Mouse (Mus musculus) forebrain, embryonic 11.5 days (tissue): ENCODE measurements at regions not wholly inside any gene's neighbourhood (a gene's known extent, or its start where the extent isn't known, plus 50 kb on each side); places are given as distances from the start of the nearest gene placed in this dataset.

Source experiments
- ATAC-seq: fragments of 200-750 bp; cut with Nextera tagmentation; replicated peaks from 2 replicates; pipeline ENCODE4 v1.8.0; 2017; ENCODE audit warnings: moderate TSS enrichment; ENCODE audit not compliant: low FRiP score
- DNase-seq: peaks from one replicate; pipeline ENCODE4 v3.0.0-alpha.2; 2017; ENCODE audit warnings: low spot score
- H3K27ac ChIP-seq: fragments of 300-500 bp; sonication (generic); 2 replicates; pipeline ENCODE4 v1.5.1; 2014; ENCODE audit warnings: low read depth, low read length
- H3K27me3 ChIP-seq: fragments of 300-500 bp; sonication (generic); 2 replicates; pipeline ENCODE4 v1.6.1; 2014; ENCODE audit warnings: mild to moderate bottlenecking, low read length, mixed read lengths; ENCODE audit not compliant: control insufficient read depth, insufficient read depth
- H3K36me3 ChIP-seq: fragments of 300-500 bp; sonication (generic); 2 replicates; pipeline ENCODE4 v1.6.1; 2014; ENCODE audit warnings: mild to moderate bottlenecking, low read length, moderate library complexity, mixed read lengths; ENCODE audit not compliant: control insufficient read depth, insufficient read depth
- H3K4me1 ChIP-seq: fragments of 300-500 bp; sonication (generic); replicated peaks from 2 replicates; pipeline ENCODE4 v1.6.1; 2014; ENCODE audit warnings: low read length, mixed read lengths; ENCODE audit not compliant: control insufficient read depth, insufficient read depth
- H3K4me2 ChIP-seq: fragments of 300-500 bp; sonication (generic); 2 replicates; pipeline ENCODE4 v1.6.1; 2014; ENCODE audit warnings: low read depth, mild to moderate bottlenecking, low read length, moderate library complexity, mixed read lengths; ENCODE audit not compliant: severe bottlenecking
- H3K4me3 ChIP-seq: fragments of 300-500 bp; sonication (generic); 2 replicates; pipeline ENCODE4 v1.5.1; 2014; ENCODE audit warnings: low read depth, low read length
- H3K9ac ChIP-seq: fragments of 300-500 bp; sonication (generic); 2 replicates; pipeline ENCODE4 v1.6.1; 2014; ENCODE audit warnings: low read length
- H3K9me3 ChIP-seq: fragments of 300-500 bp; sonication (generic); 2 replicates; pipeline ENCODE4 v1.6.1; 2016; ENCODE audit warnings: low read length, mixed read lengths; ENCODE audit not compliant: control insufficient read depth
- WGBS: fragments of 180-500 bp; shearing (Covaris S2); extraction: QIAGEN DNeasy Blood & Tissue Kit; methylation state at CpG from one replicate; pipeline ENCODE4 v1.1.7; 2014; 5-methylcytosine and 5-hydroxymethylcytosine counted together

- Histone ChIP-seq H3K27ac (no peak overlapping the region), H3K4me3 (no peak overlapping the region), H3K27me3 (no peaks in the 10 kb centered on the region), H3K36me3 (no peaks in the 10 kb centered on the region), H3K4me2 (no peak overlapping the region), H3K9ac (no peak overlapping the region), H3K9me3 (no peaks in the 10 kb centered on the region), H3K4me1 (no peaks in the 10 kb centered on the region; the same call in 1 of the 2 replicates)
- no peak for DNase-seq
- 72% methylated on average over 5 of the region's 5 CpGs for WGBS
- ATAC-seq: no peak
These were observed 493.6 kb upstream of the Arid1b start for GRCm38 (mm10) chr17:4500504-4500903.

GRCm38 (mm10) chr17:4501029-4501428 is 493.1 kb upstream of the Arid1b start:
- WGBS: 82% methylated on average over 1 of the region's 1 CpGs
- no peak for ATAC-seq

GRCm38 (mm10) chr17:4504951-4505350 is 489.2 kb upstream of the Arid1b start:
- H3K27ac ChIP-seq: no peak overlapping the region
- H3K9me3 ChIP-seq: no peaks in the 10 kb centered on the region
- WGBS: 82% methylated on average over 6 of the region's 6 CpGs
- ATAC-seq: no peak
- H3K4me1 ChIP-seq: no peaks in the 10 kb centered on the region
- DNase-seq: no peak
- no peak overlapping the region for H3K9ac ChIP-seq
- H3K27me3 ChIP-seq: no peaks in the 10 kb centered on the region
- no peak overlapping the region for H3K4me2 ChIP-seq
- H3K36me3 ChIP-seq: no peaks in the 10 kb centered on the region
- H3K4me3 ChIP-seq: no peak overlapping the region

More at GRCm38 (mm10) chr17:4501029-4501428, 493.1 kb upstream of the Arid1b start:
- no peaks in the 10 kb centered on the region for H3K36me3 ChIP-seq
- no peak overlapping the region for H3K9ac ChIP-seq
- DNase-seq: no peak
- no peak overlapping the region for H3K27ac ChIP-seq
- H3K27me3 ChIP-seq: no peaks in the 10 kb centered on the region
- H3K4me3 ChIP-seq: no peak overlapping the region
- H3K4me2 ChIP-seq: no peak overlapping the region
- H3K9me3 ChIP-seq: no peaks in the 10 kb centered on the region
- no peaks in the 10 kb centered on the region; the same call in 1 of the 2 replicates for H3K4me1 ChIP-seq

- no peaks in the 10 kb centered on the region for H3K4me1 ChIP-seq
- no peak overlapping the region for H3K9ac ChIP-seq
- H3K4me3 ChIP-seq: no peak overlapping the region
- H3K27me3 ChIP-seq: no peaks in the 10 kb centered on the region
- DNase-seq (no peak), ATAC-seq (no peak)
- WGBS: 65% methylated on average over 3 of the region's 3 CpGs
- no peak overlapping the region for H3K4me2 ChIP-seq
- H3K36me3 ChIP-seq: no peaks in the 10 kb centered on the region
- no peak overlapping the region for H3K27ac ChIP-seq
- H3K9me3 ChIP-seq: no peaks in the 10 kb centered on the region
These were observed 484.6 kb upstream of the Arid1b start for GRCm38 (mm10) chr17:4509506-4509905.

DNA sequence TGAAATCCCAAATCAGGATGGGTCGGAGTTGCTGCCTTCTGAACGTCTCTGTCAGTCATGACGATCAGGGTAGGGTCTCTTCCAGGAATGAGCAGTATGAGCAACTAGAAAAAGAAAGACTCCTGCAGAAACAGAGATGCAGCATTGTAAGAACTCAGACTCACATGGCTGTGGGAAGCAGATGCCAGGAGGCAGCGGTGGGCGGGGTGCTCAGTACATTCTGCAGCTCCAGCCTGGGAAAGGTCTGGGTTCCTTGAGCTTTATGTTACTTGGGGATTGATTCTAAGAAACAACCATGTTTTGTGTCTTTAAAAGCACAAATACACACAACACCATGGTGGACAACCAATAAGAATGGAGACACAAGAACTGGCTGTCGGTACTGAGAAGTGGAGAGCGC is 478.0 kb upstream of the Arid1b start:
- Histone ChIP-seq H3K4me1 (no peaks in the 10 kb centered on the region), H3K9ac (no peak overlapping the region), H3K27ac (no peak overlapping the region), H3K27me3 (no peaks in the 10 kb centered on the region), H3K4me2 (no peak overlapping the region), H3K36me3 (no peaks in the 10 kb centered on the region), H3K4me3 (no peak overlapping the region), H3K9me3 (no peaks in the 10 kb centered on the region)
- 80% methylated on average over 7 of the region's 7 CpGs for WGBS
- ATAC-seq (no peak), DNase-seq (no peak)

DNA sequence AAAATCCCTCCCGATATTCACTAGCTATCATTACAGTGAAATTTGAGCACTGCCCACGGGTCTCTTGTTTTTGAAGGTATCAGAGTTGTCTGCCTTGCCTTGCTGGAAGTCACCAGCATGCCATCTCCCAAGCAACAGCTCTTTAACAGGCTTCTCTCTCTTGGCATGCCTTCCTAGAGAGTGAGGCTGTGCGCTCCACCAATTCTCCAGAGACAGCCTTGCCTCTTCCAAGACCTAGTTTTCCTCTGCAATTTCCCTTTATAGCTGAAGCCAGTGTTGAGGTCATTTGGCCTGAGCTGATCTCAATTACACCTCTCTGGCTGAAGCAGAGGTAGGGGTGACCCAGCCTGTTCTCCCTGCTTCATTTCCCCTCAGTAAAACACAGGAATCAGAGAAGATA is 477.3 kb upstream of the Arid1b start:
- no peaks in the 10 kb centered on the region for H3K36me3 ChIP-seq
- H3K4me2 ChIP-seq: no peak overlapping the region
- no peaks in the 10 kb centered on the region for H3K27me3 ChIP-seq
- no peaks in the 10 kb centered on the region for H3K9me3 ChIP-seq
- H3K9ac ChIP-seq: no peak overlapping the region
- 75% methylated on average over 3 of the region's 3 CpGs for WGBS
- no peak for DNase-seq
- ATAC-seq: no peak
- no peaks in the 10 kb centered on the region for H3K4me1 ChIP-seq
- no peak overlapping the region for H3K27ac ChIP-seq
- no peak overlapping the region for H3K4me3 ChIP-seq

- ATAC-seq (no peak), DNase-seq (no peak)
- H3K27me3 ChIP-seq: no peaks in the 10 kb centered on the region
- no peaks in the 10 kb centered on the region for H3K36me3 ChIP-seq
- H3K27ac ChIP-seq: no peak overlapping the region
- no peak overlapping the region for H3K4me2 ChIP-seq
- no peaks in the 10 kb centered on the region for H3K9me3 ChIP-seq
- H3K4me1 ChIP-seq: no peaks in the 10 kb centered on the region
- no peak overlapping the region for H3K9ac ChIP-seq
- 95% methylated on average over 4 of the region's 4 CpGs for WGBS
- H3K4me3 ChIP-seq: no peak overlapping the region
These were observed 473.1 kb upstream of the Arid1b start for GRCm38 (mm10) chr17:4521031-4521430.

DNA sequence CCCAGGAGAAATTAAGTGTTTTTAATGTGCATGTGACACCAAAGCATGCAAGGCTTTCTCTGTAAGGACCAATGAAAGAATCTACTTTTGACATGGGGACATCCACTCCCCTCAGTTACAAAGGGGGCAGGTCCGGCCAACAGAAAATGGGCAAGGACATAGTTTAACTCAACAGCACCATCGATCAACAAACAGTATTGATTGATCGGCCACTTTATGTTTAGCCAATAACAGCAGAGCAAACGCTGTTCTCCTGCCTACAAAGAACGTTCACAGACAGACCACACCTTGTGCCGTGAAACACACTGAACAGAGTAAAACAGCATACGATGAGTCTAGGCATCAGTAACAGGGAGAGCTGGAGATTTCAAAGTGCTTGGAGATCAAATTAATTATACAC is 467.7 kb upstream of the Arid1b start:
- no peaks in the 10 kb centered on the region for H3K9me3 ChIP-seq
- WGBS: 94% methylated on average over 7 of the region's 7 CpGs
- H3K9ac ChIP-seq: no peak overlapping the region
- H3K36me3 ChIP-seq: no peaks in the 10 kb centered on the region
- ATAC-seq (no peak), DNase-seq (no peak)
- H3K4me3 ChIP-seq: no peak overlapping the region
- no peaks in the 10 kb centered on the region for H3K4me1 ChIP-seq
- no peak overlapping the region for H3K4me2 ChIP-seq
- H3K27ac ChIP-seq: no peak overlapping the region
- H3K27me3 ChIP-seq: no peaks in the 10 kb centered on the region

- Histone ChIP-seq H3K27ac (no peak overlapping the region), H3K27me3 (no peaks in the 10 kb centered on the region), H3K4me2 (no peak overlapping the region), H3K9me3 (no peaks in the 10 kb centered on the region), H3K9ac (no peak overlapping the region), H3K4me1 (no peaks in the 10 kb centered on the region), H3K36me3 (no peaks in the 10 kb centered on the region), H3K4me3 (no peak overlapping the region)
- WGBS: 93% methylated on average over 2 of the region's 2 CpGs
- no peak for DNase-seq
- ATAC-seq: no peak
These were observed 462.0 kb upstream of the Arid1b start for GRCm38 (mm10) chr17:4532126-4532525.
